In the genomic region with DNA sequence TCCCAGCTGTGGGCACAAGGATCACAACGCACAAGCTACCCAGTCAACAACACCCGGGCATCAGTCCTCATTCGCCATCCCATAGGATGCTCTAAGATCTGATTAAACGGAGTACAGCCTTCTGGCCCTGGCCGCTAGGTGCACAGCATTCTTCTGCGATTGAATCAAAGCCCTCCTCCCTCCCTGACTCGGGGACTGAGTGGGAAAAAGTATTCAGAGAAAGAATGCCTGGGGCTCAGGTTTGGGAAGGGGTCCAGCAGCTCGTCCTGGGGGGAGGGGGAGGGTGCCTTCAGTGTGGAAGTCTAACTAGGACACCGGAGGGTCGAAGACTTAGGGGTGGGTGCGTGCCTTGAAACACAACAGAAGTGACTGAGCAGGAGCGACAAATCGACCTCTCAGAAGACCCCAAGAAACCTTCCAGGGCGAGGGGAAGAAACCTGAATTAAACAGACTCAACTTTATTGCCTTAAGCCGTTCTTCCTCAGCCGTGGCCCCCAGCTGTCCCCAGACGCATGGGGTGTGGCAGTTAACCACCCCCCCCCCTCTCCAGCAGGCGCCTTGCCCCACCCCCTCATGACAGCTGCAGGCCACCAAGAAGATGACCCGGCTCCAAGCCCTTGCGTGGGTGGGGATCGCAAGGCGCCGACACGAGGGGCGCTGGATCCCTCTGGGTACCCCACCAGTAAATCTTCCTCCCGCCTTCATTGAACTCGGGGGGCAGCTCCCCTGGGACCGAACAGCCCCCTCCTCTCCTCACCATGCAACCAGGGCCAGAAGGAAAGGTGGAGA, we compare ENCODE assay signal across 8 mouse cellular contexts. TPM values are rescaled to one million over a fixed set of nuclear protein-coding genes. Genes with fewer than 3 reads are reported as not detected.
A peak's percentile ranks its signal among the peaks of the same experiment; 100 is the strongest.
DNase-seq lines count a peak whose midpoint lies in the region.

No protein-coding gene starts in this region.

- DNase-seq in embryo, embryonic 10 days (ENCODE audit: low spot score): peak; percentile 58
- DNase-seq in embryo, embryonic 9.5 days (ENCODE audit: extremely low spot score): no peak
- peak; percentile 89 for DNase-seq in Muller cell, postnatal 12 days (ENCODE audit: inconsistent ontology term)
- peak; percentile 62 for DNase-seq in gastrocnemius, postnatal 10 days
- peak; percentile 22 for DNase-seq in kidney, postnatal 14 days
- DNase-seq in neural tube, embryonic 10.5 days (ENCODE audit: extremely low spot score, low spot score): peak; percentile 53
- no peak for DNase-seq in urinary bladder, adult 2 months (ENCODE audit: low spot score)
- no peak for DNase-seq in ovary, postnatal 14 days (ENCODE audit: low spot score)

RNA-seq across cellular contexts. Expression of a gene that starts 0.5 kb away (rescaled TPM):
- 10 to 100 TPM; 63.6 to 64.4 TPM for total RNA-seq in gastrocnemius, postnatal 10 days (2021)
- polyA plus RNA-seq in urinary bladder, adult 2 months (2012; rRNA removed): 3.1 and 4.0 TPM in 2 replicates

RNA-seq across cellular contexts. Expression of a gene that starts 25.7 kb away (rescaled TPM):
- 1 to 10 TPM; 2.6 to 4.9 TPM for total RNA-seq in gastrocnemius, postnatal 10 days (2021)
- polyA plus RNA-seq in urinary bladder, adult 2 months (2012; rRNA removed): 29.7 and 32.1 TPM in 2 replicates

RNA-seq across cellular contexts. Expression of a gene that starts 48.3 kb away (rescaled TPM):
- 10 to 100 TPM; 96.7 to 98.5 TPM for total RNA-seq in gastrocnemius, postnatal 10 days (2021)
- polyA plus RNA-seq in urinary bladder, adult 2 months (2012; rRNA removed): 65.1 and 72.2 TPM in 2 replicates

RNA-seq across cellular contexts. Expression of a gene that starts 48.6 kb away (rescaled TPM):
- 10 to 100 TPM; 24.2 to 25.4 TPM for total RNA-seq in gastrocnemius, postnatal 10 days (2021)
- polyA plus RNA-seq in urinary bladder, adult 2 months (2012; rRNA removed): 45.4 and 52.6 TPM in 2 replicates

Comparison
In these comparisons a context has a peak if more than half of its experiments do, and no peak if none do; other contexts are left out.
1. DNase-seq: peak in embryo, embryonic 10 days (single experiment), Muller cell, postnatal 12 days (single experiment), gastrocnemius, postnatal 10 days (single experiment), kidney, postnatal 14 days (single experiment) and neural tube, embryonic 10.5 days (single experiment); none in embryo, embryonic 9.5 days (single experiment), urinary bladder, adult 2 months (single experiment) and ovary, postnatal 14 days (single experiment).